ENCODE assay signal across 9 mouse cellular contexts in the genomic region with DNA sequence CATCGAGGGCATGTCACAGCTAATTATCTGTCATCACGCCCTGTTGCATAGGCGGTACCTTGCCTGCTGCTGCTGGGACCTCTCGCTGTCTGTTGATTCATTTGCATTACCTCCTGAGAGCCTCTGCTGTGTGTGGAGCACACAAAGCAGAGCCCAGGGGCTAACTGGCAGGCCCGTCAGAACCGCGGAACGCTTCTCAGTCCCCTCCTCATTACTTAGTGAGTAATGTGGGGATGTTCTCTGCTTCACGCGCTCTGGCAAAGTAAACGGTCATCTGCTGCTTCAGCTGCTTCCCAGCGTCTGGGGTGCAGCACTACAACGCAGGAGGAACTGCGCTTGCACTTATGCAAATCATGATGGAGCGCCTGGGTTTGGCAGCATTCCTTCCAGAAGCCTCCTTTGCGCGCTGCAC. TPM values are rescaled to one million over a fixed set of nuclear protein-coding genes. Genes with fewer than 3 reads are reported as not detected.
DNase-seq lines count a peak whose midpoint lies in the region; ATAC-seq and TF ChIP-seq lines count a peak whose summit lies in the region.
"Had no signal": no experiment of that assay in that cellular context is flagged by ENCODE, and none has a peak within 500 bp of the region (broad histone marks: within the 10 kb centered on the region; RNA-seq: fewer than 3 reads in every experiment).

No protein-coding gene starts in this region.

- no peaks in the 10 kb centered on the region for H3K79me2 ChIP-seq in myocyte (ENCODE audit: control insufficient read depth, insufficient read depth)

- no peak for TF ChIP-seq POLR2A in myocyte (IDR thresholded peaks at IDR 0.05; ENCODE audit: insufficient read length, low read depth)

- H3ac ChIP-seq in myocyte (ENCODE audit: control insufficient read depth, insufficient read length), result no peak overlapping the region

- H3K9me3 ChIP-seq in forebrain, embryonic 16.5 days (ENCODE audit: control insufficient read depth, low read length), result no peaks in the 10 kb centered on the region
- H3K9me3 ChIP-seq in intestine, postnatal 0 days (ENCODE audit: control insufficient read depth), result no peaks in the 10 kb centered on the region
- no peaks in the 10 kb centered on the region for H3K9me3 ChIP-seq in limb, embryonic 12.5 days

- H3K27ac ChIP-seq in forebrain, embryonic 16.5 days (ENCODE audit: low read length), result peak overlapping the region; percentile 43
- no peak overlapping the region for H3K27ac ChIP-seq in intestine, postnatal 0 days (ENCODE audit: low read depth, low read length)
- H3K27ac ChIP-seq in limb, embryonic 12.5 days, result no peak overlapping the region

- no peaks in the 10 kb centered on the region for H3K36me3 ChIP-seq in forebrain, embryonic 16.5 days (ENCODE audit: control insufficient read depth, insufficient read depth)
- no peaks in the 10 kb centered on the region for H3K36me3 ChIP-seq in intestine, postnatal 0 days (ENCODE audit: control insufficient read depth, insufficient read depth)
- no peaks in the 10 kb centered on the region for H3K36me3 ChIP-seq in limb, embryonic 12.5 days
- no peaks in the 10 kb centered on the region for H3K36me3 ChIP-seq in myocyte (ENCODE audit: control insufficient read depth, insufficient read depth)

- TF ChIP-seq CTCF in intestine, postnatal 0 days (IDR thresholded peaks at IDR 0.05; ENCODE audit: low read depth), result no peak

- peak overlapping the region; percentile 33 for H3K4me3 ChIP-seq in forebrain, embryonic 16.5 days (replicated peaks; ENCODE audit: low read length)
- H3K4me3 ChIP-seq in intestine, postnatal 0 days (ENCODE audit: low read depth, low read length), result peak overlapping the region; percentile 18; the same call in 1 of the 2 replicates
- H3K4me3 ChIP-seq in limb, embryonic 12.5 days (replicated peaks), result peak overlapping the region; percentile 38
- H3K4me3 ChIP-seq in myocyte, result no peak overlapping the region

- under 1% methylated on average over 17 of the region's 17 CpGs for WGBS in forebrain, embryonic 16.5 days
- WGBS in intestine, postnatal 0 days, result 3% methylated on average over 17 of the region's 17 CpGs
- under 1% methylated on average over 17 of the region's 17 CpGs for WGBS in limb, embryonic 12.5 days

- peak overlapping the region; percentile 52 for H3K4me2 ChIP-seq in forebrain, embryonic 16.5 days (ENCODE audit: low read length)
- peak overlapping the region; percentile 62 for H3K4me2 ChIP-seq in intestine, postnatal 0 days (replicated peaks; ENCODE audit: low read depth)
- peak overlapping the region; percentile 67 for H3K4me2 ChIP-seq in limb, embryonic 12.5 days
- peak overlapping the region; percentile 56 for H3K4me2 ChIP-seq in myocyte (ENCODE audit: low read depth)

- ATAC-seq in forebrain, embryonic 16.5 days, result peak; percentile 91
- ATAC-seq in intestine, postnatal 0 days, result no peak
- no peak for ATAC-seq in limb, embryonic 12.5 days (ENCODE audit: insufficient number of reproducible peaks, insufficient read depth, low FRiP score, low TSS enrichment, low read depth)

- peak; percentile 61 for DNase-seq in MN1 (ENCODE audit: low spot score)
- peak; percentile 86 for DNase-seq in brain, adult 2 months (ENCODE audit: low read depth, low spot score)
- no peak for DNase-seq in testis, postnatal 10 days (ENCODE audit: low spot score)
- DNase-seq in urinary bladder, adult 18-20 months (ENCODE audit: low spot score in 2 of 2), result no peak

- H3K9ac ChIP-seq in forebrain, embryonic 16.5 days (replicated peaks; ENCODE audit: low read depth, low read length), result peak overlapping the region; percentile 38
- no peak overlapping the region for H3K9ac ChIP-seq in intestine, postnatal 0 days (ENCODE audit: low read depth, low read length)
- peak overlapping the region; percentile 55 for H3K9ac ChIP-seq in limb, embryonic 12.5 days (replicated peaks)

- 0 out of 2 replicates have a peak, but pooled peaks cover 5% of the 10 kb centered on the region for H3K4me1 ChIP-seq in forebrain, embryonic 16.5 days (replicated peaks; ENCODE audit: control insufficient read depth, insufficient read depth, low read length)
- no peaks in the 10 kb centered on the region for H3K4me1 ChIP-seq in intestine, postnatal 0 days (replicated peaks; ENCODE audit: control insufficient read depth, insufficient read depth, low read length)
- no peaks in the 10 kb centered on the region for H3K4me1 ChIP-seq in limb, embryonic 12.5 days (replicated peaks)

- H3K27me3 ChIP-seq in forebrain, embryonic 16.5 days (replicated peaks; ENCODE audit: control insufficient read depth, insufficient read depth, low read length), result no peaks in the 10 kb centered on the region
- H3K27me3 ChIP-seq in intestine, postnatal 0 days (replicated peaks; ENCODE audit: control insufficient read depth, insufficient read depth, low read length), result no peaks in the 10 kb centered on the region
- 0 out of 2 replicates have a peak, but pooled peaks cover 5% of the 10 kb centered on the region for H3K27me3 ChIP-seq in limb, embryonic 12.5 days
- H3K27me3 ChIP-seq in myocyte (ENCODE audit: control insufficient read depth, insufficient read depth, insufficient read length), result no peaks in the 10 kb centered on the region

TF ChIP-seq in myocyte, 11 proteins besides CTCF, POLR2A, EP300 and RAD21:
- no peak for TF ChIP-seq CEBPB (IDR thresholded peaks at IDR 0.05; ENCODE audit: insufficient read depth, poor library complexity, severe bottlenecking)
- TF ChIP-seq USF1 (IDR thresholded peaks at IDR 0.05; ENCODE audit: low read depth), result no peak
- no peak for TF ChIP-seq SRF (IDR thresholded peaks at IDR 0.05; ENCODE audit: control insufficient read depth, insufficient read length, low read depth)
- TF ChIP-seq MAX (IDR thresholded peaks at IDR 0.05; ENCODE audit: low read depth), result no peak
- TF ChIP-seq E2F4 (IDR thresholded peaks at IDR 0.05; ENCODE audit: insufficient read depth), result no peak
- no peak for TF ChIP-seq MYOG (IDR thresholded peaks at IDR 0.05; ENCODE audit: control insufficient read depth in 1 of 3, insufficient read depth in 1 of 3, insufficient read length in 2 of 3, low read depth in 2 of 3)
- no peak for TF ChIP-seq MYOD1 (IDR thresholded peaks at IDR 0.05; ENCODE audit: control insufficient read depth in 1 of 3, insufficient read length in 2 of 3, low read depth in 2 of 3)
- TF ChIP-seq POLR2AphosphoS2 (IDR thresholded peaks at IDR 0.05; ENCODE audit: insufficient read length, low read depth), result no peak
- no peak for TF ChIP-seq TCF12 (IDR thresholded peaks at IDR 0.05; ENCODE audit: insufficient read depth, poor library complexity, severe bottlenecking)
- TF ChIP-seq REST (IDR thresholded peaks at IDR 0.05; ENCODE audit: insufficient read depth, insufficient read length), result no peak

RNA-seq across cellular contexts. Expression of gene Tyrp1, which starts 30.6 kb away (rescaled TPM):
- 0.20 and 0.34 TPM in 2 replicates for polyA plus RNA-seq in forebrain, embryonic 16.5 days (2015; fragmentation: Nextera tagmentation; extraction: Ambion mirVana)
- polyA plus RNA-seq in intestine, postnatal 0 days (2015; fragmentation: Nextera tagmentation; extraction: Ambion mirVana), result not detected in 2 replicates
- 0.15 and 0.33 TPM in 2 replicates for polyA plus RNA-seq in limb, embryonic 12.5 days (2016; fragmentation: Nextera tagmentation; extraction: Ambion mirVana)
- not detected for polyA plus RNA-seq in myocyte (2012; fragmentation: generic; extraction: Trizol)
- polyA plus RNA-seq: testis, adult 2 months had no signal

RNA-seq across cellular contexts. Expression of gene Lurap1l, which starts 45.9 kb away (rescaled TPM):
- 4.2 and 4.4 TPM in 2 replicates for polyA plus RNA-seq in forebrain, embryonic 16.5 days (2015; fragmentation: Nextera tagmentation; extraction: Ambion mirVana)
- polyA plus RNA-seq in intestine, postnatal 0 days (2015; fragmentation: Nextera tagmentation; extraction: Ambion mirVana), result 21.9 and 23.1 TPM in 2 replicates
- polyA plus RNA-seq in limb, embryonic 12.5 days (2016; fragmentation: Nextera tagmentation; extraction: Ambion mirVana), result 4.2 and 4.7 TPM in 2 replicates
- polyA plus RNA-seq in myocyte (2012; fragmentation: generic; extraction: Trizol), result 15.9 TPM

Comparison
In these comparisons a context has a peak if more than half of its experiments do, and no peak if none do; other contexts are left out.
1. DNase-seq: peak in MN1 (single experiment) and brain, adult 2 months (single experiment); none in testis, postnatal 10 days (single experiment) and urinary bladder, adult 18-20 months (0 of 2).
2. Peak in every context shown above with its lines, with median percentiles within 50 percentile points of each other: H3K4me2 ChIP-seq.